Mouse (Mus musculus): ENCODE results near the gene Nipal3.

Gene Nipal3

GRCm38 (mm10) chr4:135433443-135434394 is 61.1 kb downstream of the Nipal3 start, which contains the start of gene Rcan3:
TSS of gene Rcan3 (minus strand) at chr4:135433853.
- DNase-seq: peak; percentile 88 to 92

GRCm38 (mm10) chr4:135433086-135433442 is 61.8 kb downstream of the Nipal3 start:
- DNase-seq: no peak

GRCm38 (mm10) chr4:135429990-135430760 is 64.7 kb downstream of the Nipal3 start:
- DNase-seq: no peak

- DNase-seq: no peak
These were observed 65.5 kb downstream of the Nipal3 start for GRCm38 (mm10) chr4:135429383-135429782.

GRCm38 (mm10) chr4:135426587-135426986 is 68.3 kb downstream of the Nipal3 start:
- no peak for DNase-seq

- DNase-seq: no peak
These were observed 69.2 kb downstream of the Nipal3 start for GRCm38 (mm10) chr4:135425625-135426024.

- no peak for DNase-seq
These were observed 73.9 kb downstream of the Nipal3 start for GRCm38 (mm10) chr4:135420961-135421360.

GRCm38 (mm10) chr4:135420416-135420815 is 74.4 kb downstream of the Nipal3 start:
- no peak for DNase-seq

GRCm38 (mm10) chr4:135419996-135420395 is 74.8 kb downstream of the Nipal3 start:
- DNase-seq: peak in 1 of 2 experiments; percentile 15

GRCm38 (mm10) chr4:135416367-135416766 is 78.5 kb downstream of the Nipal3 start:
- DNase-seq: no peak

- DNase-seq: no peak
These were observed 81.3 kb downstream of the Nipal3 start for GRCm38 (mm10) chr4:135413491-135413890.

GRCm38 (mm10) chr4:135411633-135412032 is 83.2 kb downstream of the Nipal3 start:
- DNase-seq: peak; percentile 79 to 81

GRCm38 (mm10) chr4:135406180-135406579 is 88.7 kb downstream of the Nipal3 start:
- peak; percentile 39 to 55 for DNase-seq

GRCm38 (mm10) chr4:135404916-135405315 is 89.9 kb downstream of the Nipal3 start:
- DNase-seq: no peak

GRCm38 (mm10) chr4:135404048-135404447 is 90.8 kb downstream of the Nipal3 start:
- peak; percentile 37 to 46 for DNase-seq

GRCm38 (mm10) chr4:135401881-135402280 is 93.0 kb downstream of the Nipal3 start:
- no peak for DNase-seq

GRCm38 (mm10) chr4:135397991-135398390 is 96.8 kb downstream of the Nipal3 start, which contains the start of gene Ncmap:
TSS of gene Ncmap (minus strand) at chr4:135398227.
- DNase-seq: peak; percentile 23 to 42

GRCm38 (mm10) chr4:135397551-135397950 is 97.3 kb downstream of the Nipal3 start:
- DNase-seq: no peak

GRCm38 (mm10) chr4:135396303-135396702 is 98.5 kb downstream of the Nipal3 start:
- DNase-seq: no peak
